Mouse (Mus musculus) kidney, postnatal 4 days (tissue): ENCODE measurements around the gene Atxn3.
"Not testable (repeated sequence)": the region's sequence is repeated elsewhere in the genome, so short reads cannot be mapped to it uniquely, and the experiment has no call there.

Experiments
- DNase-seq, 2 experiments: peaks; one replicate each; pipeline ENCODE4 v3.0.0; 2021; ENCODE audit warnings: mixed read lengths in 2 of 2

Atxn3 gene

DNA sequence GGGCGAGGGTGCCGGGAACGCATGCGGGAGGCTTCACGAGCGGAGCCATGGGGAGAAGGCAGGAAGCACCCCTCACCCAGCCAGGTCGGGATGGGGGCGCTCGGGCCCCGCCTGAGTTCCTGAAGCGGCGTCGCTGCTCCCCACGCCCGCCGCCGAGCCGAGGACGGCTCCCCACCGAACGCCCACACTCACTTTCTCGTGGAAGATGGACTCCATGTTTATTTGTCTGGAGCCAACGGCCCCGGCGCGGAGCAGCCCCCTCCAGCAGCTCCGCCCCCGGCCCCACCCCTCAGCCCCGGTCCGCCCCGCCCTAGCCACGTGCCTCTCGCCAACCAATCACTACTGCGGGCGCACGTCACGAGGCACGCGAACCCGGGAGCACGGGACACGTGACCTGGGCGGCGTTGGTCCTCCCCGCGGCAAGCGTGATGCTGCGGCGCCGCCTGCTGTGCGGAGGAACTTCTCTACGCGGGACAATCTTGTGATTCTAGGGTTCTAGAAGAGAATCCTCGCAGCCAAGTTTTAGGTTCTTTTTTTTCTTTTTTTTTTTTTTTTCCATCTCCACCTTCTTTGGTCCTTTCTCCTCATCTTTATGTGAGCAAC is at the start of gene Atxn3:
Gene Atxn3 (minus strand): TSS at position 305 of the 603 bp plus-strand sequence.
- peak; percentile 99 for DNase-seq

DNA sequence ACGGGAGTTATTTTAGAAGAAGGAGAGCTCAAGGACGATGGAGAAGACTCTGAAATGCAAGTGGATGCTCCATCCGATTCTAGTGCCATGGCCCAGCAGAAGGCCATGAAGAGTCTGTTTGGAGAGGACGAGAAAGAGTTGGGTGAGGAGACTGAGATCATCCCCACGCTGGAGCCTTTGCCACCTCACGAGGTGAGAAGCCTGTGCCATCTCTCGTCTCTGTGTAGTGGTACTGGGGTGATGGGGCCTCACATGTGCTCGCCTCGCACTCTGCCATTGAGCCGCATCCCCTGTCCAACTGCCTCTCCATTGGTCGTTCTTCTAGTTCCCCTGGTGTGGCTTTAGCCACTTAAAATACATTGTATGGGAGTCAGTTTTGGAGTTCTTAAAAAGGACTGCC is 42.7 kb upstream of the Atxn3 start:
- DNase-seq, result no peak

DNA sequence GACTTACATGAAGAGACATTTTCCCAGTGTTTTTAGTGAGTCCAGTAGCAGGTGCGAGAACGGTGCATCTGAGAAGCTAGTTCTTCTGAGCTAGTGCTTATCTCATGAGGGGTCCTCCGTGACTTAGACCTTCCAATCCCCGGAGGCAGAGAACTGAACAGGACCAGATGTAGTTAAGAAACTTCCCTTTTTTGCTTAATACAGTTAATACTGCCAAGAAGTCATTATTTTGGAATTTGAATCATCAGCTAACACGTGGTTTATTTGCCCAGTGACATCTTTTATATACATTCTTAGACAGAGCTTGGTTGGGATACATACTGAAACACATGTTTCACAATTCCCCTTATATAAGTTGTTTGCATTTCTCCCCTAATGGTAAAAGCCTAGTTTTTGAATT is 40.9 kb upstream of the Atxn3 start:
- no peak for DNase-seq

- no peak for DNase-seq
These were observed 36.8 kb upstream of the Atxn3 start for GRCm38 (mm10) chr12:101994576-101995467.

- no peak for DNase-seq
These were observed 29.6 kb upstream of the Atxn3 start for GRCm38 (mm10) chr12:101987659-101988058.

- no peak for DNase-seq
These were observed 27.1 kb upstream of the Atxn3 start for GRCm38 (mm10) chr12:101985110-101985509.

- no peak for DNase-seq
These were observed 24.9 kb upstream of the Atxn3 start for GRCm38 (mm10) chr12:101982977-101983376.

DNA sequence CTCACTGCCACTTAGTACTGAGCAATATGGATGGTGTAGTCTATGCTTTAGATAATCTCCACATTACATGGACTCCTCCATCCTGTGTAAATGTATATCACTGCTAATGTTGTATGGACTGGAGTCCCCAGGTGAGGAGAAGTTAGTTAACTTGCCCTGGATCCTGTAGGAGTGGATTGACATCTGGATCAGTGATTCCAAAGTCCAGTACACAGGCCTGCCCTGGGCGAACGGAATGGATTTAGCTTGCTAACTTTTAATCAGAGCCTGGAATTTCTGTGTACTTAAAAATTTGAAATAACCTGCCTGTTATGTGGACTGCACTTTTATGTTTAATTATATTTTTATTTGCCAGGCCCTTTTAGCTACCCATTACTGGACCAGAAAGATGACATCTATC is 23.5 kb upstream of the Atxn3 start:
- DNase-seq, result no peak

GRCm38 (mm10) chr12:101980266-101980665 is 22.2 kb upstream of the Atxn3 start:
- DNase-seq, result no peak

DNA sequence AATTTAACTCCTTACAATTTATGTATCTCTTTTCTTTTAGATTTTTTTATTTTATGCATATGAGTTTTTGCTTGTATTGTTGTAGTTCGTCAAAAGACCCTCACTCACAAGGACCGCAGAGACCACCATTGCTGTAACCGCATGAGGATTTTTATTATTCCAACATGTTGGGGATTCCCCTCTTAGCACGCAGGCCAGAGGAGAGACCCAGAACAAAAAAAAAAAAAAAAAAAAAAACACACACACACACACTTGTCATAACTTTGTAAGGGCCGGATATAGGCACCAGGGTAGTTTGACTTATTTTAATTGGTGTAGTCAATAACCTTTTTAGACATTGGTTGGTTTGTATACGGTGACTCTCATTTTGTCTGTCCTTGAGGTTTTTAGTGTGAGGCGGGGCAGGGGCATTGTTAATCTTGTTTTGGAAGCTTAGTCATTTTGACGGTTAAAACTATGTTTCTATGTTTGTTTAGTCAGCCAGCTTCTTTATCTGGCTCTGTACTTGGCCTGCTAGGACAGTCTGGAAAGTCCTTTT is 21.2 kb upstream of the Atxn3 start:
- no peak for DNase-seq

DNA sequence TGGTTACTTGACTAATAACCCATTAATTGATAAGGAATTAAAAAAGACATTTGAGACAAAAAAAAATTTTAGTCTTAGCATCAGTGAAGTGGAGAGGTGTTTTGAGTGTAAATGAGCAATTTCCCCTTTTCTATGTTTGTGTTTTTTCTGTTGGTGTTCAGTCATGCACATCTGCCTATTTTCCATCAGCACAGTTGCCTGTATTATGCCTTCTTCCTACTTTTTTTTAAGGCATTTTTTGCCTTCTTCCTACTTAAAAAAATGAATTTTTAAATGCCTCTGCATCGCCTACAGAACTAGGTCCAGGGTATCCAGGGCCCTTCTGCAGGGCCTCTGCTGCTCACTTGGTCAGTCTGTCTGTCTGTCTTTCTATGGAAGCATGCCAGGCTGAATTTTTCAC is 20.5 kb upstream of the Atxn3 start:
- no peak for DNase-seq

DNA sequence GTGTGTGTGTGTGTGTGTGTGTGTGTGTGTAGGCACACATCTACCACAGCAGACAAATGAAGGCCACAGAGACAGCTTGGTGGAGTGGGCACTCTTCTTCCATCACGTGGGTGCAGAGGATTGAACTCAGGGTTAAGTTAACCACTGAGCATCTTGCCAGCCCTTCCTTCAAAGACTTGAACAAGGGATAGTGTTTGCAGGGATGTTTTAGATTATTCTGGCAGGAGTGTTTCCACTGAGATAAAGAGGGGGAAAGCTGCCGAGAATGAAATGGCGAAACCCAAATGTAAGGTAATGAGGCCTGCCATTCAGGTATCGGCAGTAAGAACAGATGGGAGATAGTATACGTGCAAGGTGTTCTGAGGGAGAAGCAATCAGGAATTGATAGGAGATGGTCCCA is 20.1 kb upstream of the Atxn3 start:
- DNase-seq, result no peak

DNA sequence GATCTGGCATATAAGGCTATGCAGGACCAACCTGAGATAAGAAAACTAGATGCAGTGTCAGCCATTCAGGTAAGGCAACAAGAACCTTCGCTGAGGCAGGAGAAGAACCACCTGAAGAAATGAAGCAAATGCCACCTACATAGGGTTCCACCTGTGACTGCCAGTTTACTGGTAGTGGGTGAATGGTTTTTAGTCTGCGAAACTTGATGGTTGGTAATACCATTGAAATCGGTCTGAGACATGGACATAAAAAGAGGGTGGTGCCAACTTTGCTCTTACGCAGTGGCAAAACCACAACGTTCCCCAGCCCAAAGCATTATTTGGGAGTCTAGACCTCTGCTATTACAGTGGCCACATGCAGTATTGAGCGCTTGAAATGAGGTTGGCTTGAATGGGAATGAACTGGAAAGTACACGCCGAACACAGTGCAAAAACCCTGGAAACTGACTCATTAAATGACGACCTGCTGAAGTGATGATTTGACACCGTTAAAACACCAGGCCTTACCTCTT is 19.4 kb upstream of the Atxn3 start:
- no peak for DNase-seq

DNA sequence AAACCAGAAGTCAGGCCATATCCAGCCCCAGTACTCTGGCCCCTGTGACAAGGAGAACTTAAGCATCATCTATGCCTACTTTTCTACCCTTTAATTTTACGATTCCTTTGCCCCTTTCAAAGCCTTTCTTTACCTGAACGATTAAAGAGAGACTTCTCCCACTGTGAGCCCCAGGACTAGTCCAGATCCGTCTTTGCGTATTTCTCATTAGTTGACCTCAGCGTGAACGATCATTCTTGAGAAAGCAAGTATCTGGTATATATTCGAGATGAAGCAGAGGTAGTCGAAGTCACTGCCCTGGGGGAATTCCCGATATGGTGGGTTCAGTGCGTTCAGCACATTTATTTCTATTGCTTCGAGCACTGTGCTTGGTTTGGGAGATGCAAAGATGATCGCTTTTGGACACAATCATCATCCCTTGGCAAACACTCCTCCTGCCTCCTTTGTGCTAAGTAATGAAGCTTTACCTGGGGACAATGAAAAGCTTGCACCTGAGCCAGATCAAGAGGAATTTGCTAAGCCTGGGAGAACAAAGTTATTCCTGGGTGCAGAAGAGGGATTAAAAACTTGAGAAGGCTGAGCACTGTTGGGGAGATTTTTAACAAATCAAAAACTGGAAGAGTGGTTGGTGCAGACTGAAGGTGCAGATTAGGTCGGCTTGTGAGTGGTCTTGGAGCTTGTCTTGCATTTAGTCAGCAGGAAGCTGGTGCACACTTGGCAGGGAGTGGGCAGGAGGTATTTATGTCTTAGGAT is 18.8 kb upstream of the Atxn3 start:
- DNase-seq, result no peak

- peak; percentile 84 to 92 for DNase-seq
These were observed 17.8 kb upstream of the Atxn3 start, which contains the start of gene Cpsf2 for GRCm38 (mm10) chr12:101975601-101976571. Cpsf2 (plus strand) TSS chr12:101975988.

DNA sequence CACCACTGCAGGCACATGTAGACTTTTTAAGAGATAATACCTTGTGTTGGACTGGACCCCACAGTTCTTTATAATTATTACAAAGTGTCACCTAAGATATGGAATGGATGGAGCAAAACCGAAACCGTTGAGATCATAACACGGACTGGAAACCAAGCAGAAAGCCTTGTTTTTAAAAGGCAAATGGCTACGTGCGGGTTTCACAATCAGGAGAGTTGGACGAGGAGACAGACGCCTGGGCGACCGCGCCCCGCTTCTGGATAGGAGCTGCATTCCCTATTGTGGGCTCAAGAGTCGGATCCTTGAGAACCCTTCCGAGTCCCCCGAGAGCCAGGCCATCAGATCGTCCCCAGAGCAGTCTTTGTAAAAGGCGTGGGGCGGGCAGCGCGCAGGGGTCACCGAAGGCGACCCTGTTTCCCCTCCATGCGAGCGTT is 17.1 kb upstream of the Atxn3 start:
- DNase-seq, result no peak

DNA sequence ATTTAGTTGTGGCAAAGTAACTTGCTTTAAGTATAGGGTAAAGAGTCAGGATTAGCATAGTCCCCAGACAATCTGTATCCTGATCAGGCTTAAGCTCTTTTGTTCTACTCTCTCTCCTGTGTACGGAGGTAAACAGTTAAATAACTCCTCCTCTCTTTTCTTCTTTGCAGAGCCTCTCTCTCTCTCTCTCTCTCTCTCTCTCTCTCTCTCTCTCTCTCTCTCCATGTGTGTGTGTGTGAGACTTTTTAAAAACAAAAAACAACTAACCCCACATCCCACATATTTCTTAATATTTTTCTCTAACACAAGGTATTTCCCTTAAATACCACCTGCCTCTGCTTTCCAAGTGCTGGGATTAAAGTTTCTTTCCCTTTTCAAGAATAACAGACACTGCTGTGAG is 16.5 kb upstream of the Atxn3 start:
- DNase-seq, result no peak

DNA sequence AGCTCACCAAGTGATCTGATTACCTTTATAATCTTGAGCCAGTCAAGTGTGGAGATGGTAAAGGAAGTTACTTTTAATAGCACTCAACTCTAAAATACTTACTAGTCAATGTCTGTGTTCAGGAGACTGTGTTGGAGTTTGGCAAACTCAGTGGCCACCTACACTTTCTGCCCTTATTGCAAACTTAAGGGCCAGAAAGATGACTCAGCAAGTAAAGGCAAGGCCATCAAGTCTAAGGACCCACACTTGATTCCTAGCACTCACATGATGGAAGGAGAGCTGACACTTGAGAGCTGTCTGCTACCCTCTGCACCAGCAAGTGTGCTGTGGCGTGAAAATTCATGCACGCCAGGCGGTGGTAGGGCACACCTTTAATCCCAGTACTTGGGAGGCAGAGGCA is 14.2 kb upstream of the Atxn3 start:
- no peak for DNase-seq

DNA sequence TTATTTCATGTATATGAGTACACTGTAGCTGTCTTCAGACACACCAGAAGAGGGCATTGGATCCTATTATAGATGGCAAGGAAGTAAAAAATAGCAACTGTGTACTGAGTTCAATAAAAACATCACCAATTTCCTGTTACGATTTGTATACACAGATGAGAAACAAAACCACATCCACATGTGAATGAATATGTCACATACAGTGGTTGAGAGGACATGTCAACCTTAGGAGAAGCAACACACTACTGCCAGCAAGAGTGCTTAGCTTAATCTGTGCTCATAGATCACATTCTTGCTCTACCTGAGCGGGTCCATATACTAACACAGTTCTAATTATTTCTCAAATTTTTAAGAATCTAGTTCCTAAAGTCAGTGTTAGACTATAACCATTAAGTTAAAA is 13.3 kb upstream of the Atxn3 start:
- DNase-seq, result no peak

- not testable (repeated sequence) for DNase-seq
These were observed 1.1 kb upstream of the Atxn3 start for GRCm38 (mm10) chr12:101958960-101959780.

DNA sequence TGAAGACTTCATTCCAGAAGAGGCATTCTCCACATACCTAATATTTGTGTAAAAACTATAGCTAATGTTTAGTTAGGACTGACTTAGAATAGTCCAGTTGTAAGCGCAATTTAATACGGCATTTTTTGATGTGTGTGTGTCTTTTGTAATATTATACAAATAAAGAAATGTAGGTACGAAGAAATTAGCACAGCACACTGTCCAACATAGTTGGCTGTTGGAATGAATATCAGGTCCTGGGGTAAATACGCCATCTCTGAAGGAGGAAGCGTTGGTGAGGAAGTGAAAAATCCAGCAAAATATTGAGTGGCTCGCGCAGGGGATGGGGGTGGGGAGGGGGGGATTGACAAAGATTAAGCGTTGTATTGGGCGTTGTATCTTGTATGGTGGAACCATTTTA is 510 bp upstream of the Atxn3 start:
- no peak for DNase-seq
